Mouse (Mus musculus) midbrain, embryonic 15.5 days (tissue): Measurements from ENCODE around the gene Hoxb2. TPM values are rescaled to one million over a fixed set of nuclear protein-coding genes. Genes with fewer than 3 reads are reported as not detected.

Source experiments
- ATAC-seq: fragments of 200-750 bp; cut with Nextera tagmentation; replicated peaks from 2 replicates; pipeline ENCODE4 v1.8.0; 2017; ENCODE audit warnings: moderate TSS enrichment
- H3K27ac ChIP-seq: fragments of 300-500 bp; sonication (generic); 2 replicates; pipeline ENCODE4 v1.5.1; 2015; ENCODE audit warnings: mild to moderate bottlenecking, inconsistent platforms
- H3K27me3 ChIP-seq: fragments of 300-500 bp; sonication (generic); replicated peaks from 2 replicates; pipeline ENCODE4 v1.6.1; 2015; ENCODE audit warnings: inconsistent platforms
- H3K36me3 ChIP-seq: fragments of 300-500 bp; sonication (generic); replicated peaks from 2 replicates; pipeline ENCODE4 v1.6.1; 2015; ENCODE audit warnings: inconsistent platforms
- H3K4me1 ChIP-seq: fragments of 300-500 bp; sonication (generic); 2 replicates; pipeline ENCODE4 v1.6.1; 2015; ENCODE audit warnings: inconsistent platforms
- H3K4me2 ChIP-seq: fragments of 300-500 bp; sonication (generic); 2 replicates; pipeline ENCODE4 v1.6.1; 2015; ENCODE audit warnings: inconsistent platforms, mild to moderate bottlenecking, moderate library complexity
- H3K4me3 ChIP-seq: fragments of 300-500 bp; sonication (generic); 2 replicates; pipeline ENCODE4 v1.5.1; 2015; ENCODE audit warnings: mild to moderate bottlenecking, inconsistent platforms
- H3K9ac ChIP-seq: fragments of 300-500 bp; sonication (generic); 2 replicates; pipeline ENCODE4 v1.6.1; 2015; ENCODE audit warnings: mild to moderate bottlenecking, inconsistent platforms
- H3K9me3 ChIP-seq: fragments of 300-500 bp; sonication (generic); 2 replicates; pipeline ENCODE4 v1.6.1; 2016; ENCODE audit warnings: inconsistent platforms
- WGBS: fragments of 180-500 bp; shearing (Covaris S2); methylation state at CpG from one replicate; pipeline ENCODE4 v1.1.7; 2015; ENCODE audit warnings: mixed read lengths; 5-methylcytosine and 5-hydroxymethylcytosine counted together
- polyA plus RNA-seq: library from polyadenylated mRNA; unstranded; fragments of >200 nt; fragmentation: Nextera tagmentation; extraction: Ambion mirVana; gene quantifications from 2 replicates; pipeline ENCODE4 v1.2.1, GENCODE M21; 2015

The Hoxb2 gene
- polyA plus RNA-seq, result 0.17 and 0.32 TPM in 2 replicates

GRCm38 (mm10) chr11:96350341-96350624 is at the start of gene Hoxb2:
TSS of gene Hoxb2 (plus strand) at chr11:96350525.
- no peak for ATAC-seq
- Histone ChIP-seq H3K4me1 (peaks cover 9% of the 10 kb centered on the region), H3K27ac (no peak within 1 kb of the TSS), H3K36me3 (no peaks in the 10 kb centered on the region), H3K9ac (no peak within 1 kb of the TSS), H3K4me2 (no peak within 1 kb of the TSS), H3K27me3 (peaks cover 91% of the 10 kb centered on the region), H3K9me3 (no peaks in the 10 kb centered on the region), H3K4me3 (no peak within 1 kb of the TSS)
- 4% methylated on average over 2 of the region's 2 CpGs for WGBS

GRCm38 (mm10) chr11:96301064-96301431 is 49.3 kb upstream of the Hoxb2 start:
- no peak overlapping the region for H3K9ac ChIP-seq
- no peak overlapping the region for H3K4me3 ChIP-seq
- H3K4me1 ChIP-seq, result peaks cover 3% of the 10 kb centered on the region
- 4% methylated on average over 10 of the region's 10 CpGs for WGBS
- peaks cover 96% of the 10 kb centered on the region for H3K27me3 ChIP-seq
- H3K4me2 ChIP-seq, result no peak overlapping the region
- no peak overlapping the region for H3K27ac ChIP-seq
- no peaks in the 10 kb centered on the region for H3K9me3 ChIP-seq
- no peaks in the 10 kb centered on the region for H3K36me3 ChIP-seq
- no peak for ATAC-seq

GRCm38 (mm10) chr11:96301837-96302236 is 48.5 kb upstream of the Hoxb2 start:
- Histone ChIP-seq H3K9me3 (no peaks in the 10 kb centered on the region), H3K27ac (no peak overlapping the region), H3K36me3 (no peaks in the 10 kb centered on the region), H3K4me1 (peaks cover 3% of the 10 kb centered on the region), H3K9ac (no peak overlapping the region), H3K27me3 (peaks cover 96% of the 10 kb centered on the region), H3K4me2 (no peak overlapping the region), H3K4me3 (no peak overlapping the region)
- ATAC-seq, result no peak
- WGBS, result under 1% methylated on average over 15 of the region's 15 CpGs

GRCm38 (mm10) chr11:96302381-96303150 is 47.8 kb upstream of the Hoxb2 start:
- no peak overlapping the region for H3K27ac ChIP-seq
- WGBS, result 4% methylated on average over 23 of the region's 23 CpGs

GRCm38 (mm10) chr11:96303151-96304099 is 46.9 kb upstream of the Hoxb2 start, which contains the start of gene Hoxb5:
TSS of gene Hoxb5 (plus strand) at chr11:96303336.
- WGBS, result under 1% methylated on average over 69 of the region's 69 CpGs
- Histone ChIP-seq H3K9ac (no peak within 1 kb of the TSS), H3K4me1 (peaks cover 3% of the 10 kb centered on the region), H3K27me3 (peaks cover 96% of the 10 kb centered on the region), H3K4me3 (0 out of 2 replicates have a peak within 1 kb of the TSS, but pooled peaks have one; percentile 4), H3K4me2 (no peak within 1 kb of the TSS), H3K9me3 (no peaks in the 10 kb centered on the region), H3K27ac (no peak within 1 kb of the TSS), H3K36me3 (no peaks in the 10 kb centered on the region)
- no peak for ATAC-seq

More at GRCm38 (mm10) chr11:96302381-96303150, 47.8 kb upstream of the Hoxb2 start:
- H3K27me3 ChIP-seq, result peaks cover 96% of the 10 kb centered on the region
- H3K36me3 ChIP-seq, result no peaks in the 10 kb centered on the region
- H3K4me3 ChIP-seq, result no peak overlapping the region
- ATAC-seq, result no peak
- H3K4me2 ChIP-seq, result no peak overlapping the region
- peaks cover 3% of the 10 kb centered on the region for H3K4me1 ChIP-seq
- no peaks in the 10 kb centered on the region for H3K9me3 ChIP-seq
- no peak overlapping the region for H3K9ac ChIP-seq

- Histone ChIP-seq H3K36me3 (no peaks in the 10 kb centered on the region), H3K9ac (no peak overlapping the region), H3K4me3 (no peak overlapping the region), H3K9me3 (no peaks in the 10 kb centered on the region), H3K27ac (no peak overlapping the region), H3K4me1 (peaks cover 3% of the 10 kb centered on the region), H3K27me3 (peaks cover 98% of the 10 kb centered on the region), H3K4me2 (no peak overlapping the region)
- no peak for ATAC-seq
- WGBS, result 2% methylated on average over 38 of the region's 38 CpGs
Measured at GRCm38 (mm10) chr11:96304381-96305195, 45.7 kb upstream of the Hoxb2 start.

- WGBS, result 17% methylated on average over 6 of the region's 6 CpGs
- Histone ChIP-seq H3K4me1 (peaks cover 3% of the 10 kb centered on the region), H3K4me3 (no peak overlapping the region), H3K27me3 (peaks cover 98% of the 10 kb centered on the region), H3K4me2 (no peak overlapping the region), H3K9me3 (no peaks in the 10 kb centered on the region), H3K9ac (no peak overlapping the region), H3K27ac (no peak overlapping the region), H3K36me3 (no peaks in the 10 kb centered on the region)
- no peak for ATAC-seq
Measured at GRCm38 (mm10) chr11:96305505-96306182, 44.7 kb upstream of the Hoxb2 start.

GRCm38 (mm10) chr11:96306183-96306907 is 44.0 kb upstream of the Hoxb2 start:
- Histone ChIP-seq H3K4me3 (no peak overlapping the region), H3K4me2 (no peak overlapping the region), H3K36me3 (no peaks in the 10 kb centered on the region), H3K9me3 (no peaks in the 10 kb centered on the region), H3K27me3 (peaks cover 99% of the 10 kb centered on the region), H3K9ac (no peak overlapping the region), H3K4me1 (peaks cover 3% of the 10 kb centered on the region), H3K27ac (no peak overlapping the region)
- ATAC-seq, result no peak
- WGBS, result 5% methylated on average over 7 of the region's 7 CpGs

GRCm38 (mm10) chr11:96306908-96307269 is 43.4 kb upstream of the Hoxb2 start:
- no peak overlapping the region for H3K4me2 ChIP-seq
- no peaks in the 10 kb centered on the region for H3K36me3 ChIP-seq
- WGBS, result 3% methylated on average over 13 of the region's 13 CpGs
- H3K9me3 ChIP-seq, result no peaks in the 10 kb centered on the region
- no peak overlapping the region for H3K27ac ChIP-seq
- H3K4me3 ChIP-seq, result no peak overlapping the region
- H3K27me3 ChIP-seq, result peaks cover 99% of the 10 kb centered on the region
- ATAC-seq, result no peak
- H3K9ac ChIP-seq, result no peak overlapping the region
- H3K4me1 ChIP-seq, result peaks cover 3% of the 10 kb centered on the region

GRCm38 (mm10) chr11:96308763-96309162 is 41.6 kb upstream of the Hoxb2 start:
- ATAC-seq, result no peak
- Histone ChIP-seq H3K9ac (no peak overlapping the region), H3K4me1 (0 out of 2 replicates have a peak, but pooled peaks cover under 1% of the 10 kb centered on the region)

GRCm38 (mm10) chr11:96309288-96309687 is 41.0 kb upstream of the Hoxb2 start:
- no peak overlapping the region for H3K27ac ChIP-seq
- 9% methylated on average over 4 of the region's 4 CpGs for WGBS

More at GRCm38 (mm10) chr11:96308763-96309162, 41.6 kb upstream of the Hoxb2 start:
- Histone ChIP-seq H3K27ac (no peak overlapping the region), H3K4me2 (no peak overlapping the region), H3K36me3 (no peaks in the 10 kb centered on the region), H3K9me3 (no peaks in the 10 kb centered on the region), H3K27me3 (peaks cover 99% of the 10 kb centered on the region), H3K4me3 (no peak overlapping the region)
- 15% methylated on average over 4 of the region's 4 CpGs for WGBS

More at GRCm38 (mm10) chr11:96309288-96309687, 41.0 kb upstream of the Hoxb2 start:
- Histone ChIP-seq H3K4me3 (no peak overlapping the region), H3K4me1 (no peaks in the 10 kb centered on the region), H3K4me2 (no peak overlapping the region), H3K9me3 (no peaks in the 10 kb centered on the region), H3K36me3 (no peaks in the 10 kb centered on the region), H3K9ac (no peak overlapping the region), H3K27me3 (peaks cover 99% of the 10 kb centered on the region)
- no peak for ATAC-seq
